Mouse (Mus musculus) adipocyte (in vitro differentiated cells): ENCODE measurements around the gene Gm438.
"Not testable (repeated sequence)": the region's sequence is repeated elsewhere in the genome, so short reads cannot be mapped to it uniquely, and the experiment has no call there.

ENCODE experiments used
- DNase-seq: peaks from one replicate; pipeline ENCODE4 v3.0.0-alpha.2; 2016; ENCODE audit warnings: low spot score

Gene Gm438

GRCm38 (mm10) chr4:144786483-144786882, at the start of gene Gm438:
Gm438 (minus strand) TSS chr4:144786583.
- no peak for DNase-seq

- no peak for DNase-seq
Observed at GRCm38 (mm10) chr4:144824706-144825105, 38.3 kb upstream of the Gm438 start.

GRCm38 (mm10) chr4:144823996-144824395, 37.6 kb upstream of the Gm438 start:
- DNase-seq = no peak

- not testable (repeated sequence) for DNase-seq
Observed at GRCm38 (mm10) chr4:144807135-144807534, 20.8 kb upstream of the Gm438 start.

- no peak for DNase-seq
Observed at GRCm38 (mm10) chr4:144803633-144804032, 17.2 kb upstream of the Gm438 start.

- no peak for DNase-seq
Observed at GRCm38 (mm10) chr4:144790141-144790540, 3.8 kb upstream of the Gm438 start.

GRCm38 (mm10) chr4:144782476-144783197, 3.7 kb downstream of the Gm438 start:
- no peak for DNase-seq

GRCm38 (mm10) chr4:144765722-144766121, 20.7 kb downstream of the Gm438 start:
- DNase-seq = peak; percentile 46

GRCm38 (mm10) chr4:144749139-144749538, 37.2 kb downstream of the Gm438 start:
- DNase-seq = no peak
